In the genomic region with DNA sequence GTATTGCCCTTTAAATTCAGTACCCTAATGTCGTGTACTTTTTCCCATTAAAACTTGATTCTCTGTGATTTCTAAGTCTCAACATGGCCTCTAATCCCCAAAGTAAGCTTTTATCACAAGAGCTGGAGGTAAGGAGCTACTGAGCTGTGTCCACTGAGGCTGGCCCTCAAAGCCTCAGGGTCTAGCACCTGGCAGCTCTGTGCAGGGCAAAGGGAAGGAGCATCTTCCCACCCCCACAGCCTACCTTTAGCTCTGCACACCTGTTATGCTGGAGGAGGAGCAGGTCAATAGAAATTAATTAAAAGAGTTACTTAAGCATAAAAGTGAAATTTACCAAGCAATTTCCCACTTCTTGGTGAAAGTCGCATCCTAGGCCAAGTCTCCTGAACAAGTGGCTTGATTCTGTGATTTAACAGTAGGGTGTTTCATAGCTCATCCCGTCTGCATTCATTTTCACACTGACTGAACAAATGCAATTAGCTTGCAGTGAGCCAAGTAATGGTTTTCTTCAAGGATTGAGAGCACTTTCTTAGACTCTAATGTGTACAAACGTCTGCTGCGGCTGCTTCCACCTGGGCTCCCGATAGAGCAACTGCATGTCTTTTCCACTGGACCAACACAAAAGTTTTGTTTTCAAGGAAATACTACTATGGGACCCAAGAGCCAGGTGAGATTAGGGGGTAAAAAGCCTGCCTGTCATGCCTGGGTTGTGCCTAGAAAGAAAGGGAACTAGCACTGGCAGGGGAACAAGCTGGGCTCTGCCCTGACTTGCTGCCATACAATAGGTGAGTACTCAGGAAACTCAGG, we compare ENCODE assay signal across 14 mouse cellular contexts.
"Had no signal": no experiment of that assay in that cellular context is flagged by ENCODE, and none has a peak within 500 bp of the region (broad histone marks: within the 10 kb centered on the region; RNA-seq: fewer than 3 reads in every experiment).

No protein-coding gene starts in this region.

- H3K9ac ChIP-seq: limb, embryonic 15.5 days; liver, embryonic 12.5 days; lung, embryonic 14.5 days; midbrain, embryonic 12.5 days; neural tube, embryonic 12.5 days had no signal

- H3K4me2 ChIP-seq: limb, embryonic 15.5 days; liver, embryonic 12.5 days; lung, embryonic 14.5 days; midbrain, embryonic 12.5 days; neural tube, embryonic 12.5 days had no signal

- H3K27ac ChIP-seq: limb, embryonic 15.5 days; liver, embryonic 12.5 days; midbrain, embryonic 12.5 days; neural tube, embryonic 12.5 days; stomach, postnatal 0 days had no signal

- ATAC-seq: liver, embryonic 12.5 days had no signal

- H3K4me1 ChIP-seq: limb, embryonic 15.5 days; liver, embryonic 12.5 days; midbrain, embryonic 12.5 days; neural tube, embryonic 12.5 days had no signal

- DNase-seq: kidney, adult 8-10 months; kidney, postnatal 25 days; layer of hippocampus, adult 9-11 months; layer of hippocampus, postnatal 36 days; lung, embryonic 14.5 days; lung, postnatal 10 days; lung, postnatal 4 days; thymus, postnatal 4 days had no signal

- H3K9me3 ChIP-seq: limb, embryonic 15.5 days; liver, embryonic 12.5 days; midbrain, embryonic 12.5 days; neural tube, embryonic 12.5 days had no signal

- H3K4me3 ChIP-seq: limb, embryonic 15.5 days; liver, embryonic 12.5 days; midbrain, embryonic 12.5 days; myocyte; neural tube, embryonic 12.5 days had no signal

- H3K27me3 ChIP-seq: limb, embryonic 15.5 days; liver, embryonic 12.5 days; midbrain, embryonic 12.5 days; neural tube, embryonic 12.5 days had no signal

- H3K36me3 ChIP-seq: limb, embryonic 15.5 days; liver, embryonic 12.5 days; midbrain, embryonic 12.5 days; neural tube, embryonic 12.5 days had no signal
